In the genomic region with DNA sequence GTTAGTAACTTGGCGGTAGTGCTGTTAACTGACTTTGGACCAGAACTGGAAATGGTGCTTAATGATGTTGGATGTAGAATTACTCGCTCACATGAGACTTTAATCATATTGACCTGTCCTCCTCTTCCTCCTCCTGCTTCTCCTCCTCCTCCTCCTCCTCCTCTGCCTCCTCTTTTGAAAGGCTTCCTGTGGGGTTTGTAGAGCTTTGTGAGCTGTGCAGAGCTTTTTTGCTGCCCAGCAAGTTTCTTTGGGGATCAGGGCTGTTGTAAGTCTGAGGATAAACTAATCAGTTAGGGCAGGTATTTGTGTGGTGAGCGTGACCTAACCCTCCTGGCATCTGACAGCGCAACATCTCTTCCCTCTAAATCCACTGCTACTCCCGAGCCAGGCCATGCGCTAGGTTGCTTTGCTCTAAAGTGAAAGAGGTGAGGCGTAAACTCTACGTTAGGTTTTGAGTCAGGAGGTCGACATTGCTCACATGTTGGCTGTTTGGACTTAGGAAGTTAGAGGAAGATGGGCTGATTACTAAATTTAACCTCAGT, we compare ENCODE assay signal across 8 mouse cellular contexts. TPM values are rescaled to one million over a fixed set of nuclear protein-coding genes. Genes with fewer than 3 reads are reported as not detected.
DNase-seq lines count a peak whose midpoint lies in the region; ATAC-seq and TF ChIP-seq lines count a peak whose summit lies in the region.

No protein-coding gene starts in this region.

- DNase-seq in embryo, embryonic 10 days (ENCODE audit: low spot score), result peak; percentile 52
- no peak for DNase-seq in embryo, embryonic 9.5 days (ENCODE audit: extremely low spot score)
- no peak for DNase-seq in testis, postnatal 14 days (ENCODE audit: low spot score)
- DNase-seq in layer of hippocampus, postnatal 14 days (ENCODE audit: low spot score in 2 of 2), result no peak
- DNase-seq in thymus, adult 2 months, result no peak

- H3K27ac ChIP-seq in testis, adult 2 months (ENCODE audit: control insufficient read depth, insufficient read depth, low read depth, low read length), result peak overlapping the region; percentile 39; the same call in 1 of the 2 replicates
- H3K27ac ChIP-seq in intestine, embryonic 16.5 days (ENCODE audit: low read length), result peak overlapping the region; percentile 72
- no peak overlapping the region for H3K27ac ChIP-seq in thymus, adult 2 months (ENCODE audit: control insufficient read depth, insufficient read depth, low read length)

- no peaks in the 10 kb centered on the region for H3K27me3 ChIP-seq in testis, adult 2 months (ENCODE audit: control insufficient read depth, insufficient read depth, low read length)
- H3K27me3 ChIP-seq in intestine, embryonic 16.5 days (replicated peaks; ENCODE audit: control insufficient read depth, insufficient read depth, low read length), result no peaks in the 10 kb centered on the region
- H3K27me3 ChIP-seq in thymus, adult 2 months (ENCODE audit: control insufficient read depth, insufficient read depth, low read length), result no peaks in the 10 kb centered on the region

- peak overlapping the region; percentile 53; the same call in 1 of the 2 replicates for H3K4me2 ChIP-seq in intestine, embryonic 16.5 days (ENCODE audit: low read depth, low read length)

- H3K36me3 ChIP-seq in testis, adult 2 months (ENCODE audit: control insufficient read depth, insufficient read depth, low read length), result no peaks in the 10 kb centered on the region
- no peaks in the 10 kb centered on the region for H3K36me3 ChIP-seq in intestine, embryonic 16.5 days (ENCODE audit: control insufficient read depth, insufficient read depth, low read length)
- H3K36me3 ChIP-seq in thymus, adult 2 months (ENCODE audit: control insufficient read depth, insufficient read depth, low read length), result no peaks in the 10 kb centered on the region

- H3K4me3 ChIP-seq in testis, adult 2 months (ENCODE audit: control insufficient read depth, low read depth, low read length), result peak overlapping the region; percentile 85
- peak overlapping the region; percentile 1; the same call in 1 of the 2 replicates for H3K4me3 ChIP-seq in intestine, embryonic 16.5 days (ENCODE audit: low read length)
- H3K4me3 ChIP-seq in thymus, adult 2 months (ENCODE audit: control insufficient read depth, insufficient read depth, low read length), result no peak overlapping the region

- 50% methylated on average over 9 of the region's 9 CpGs for WGBS in intestine, embryonic 16.5 days
- 78% methylated on average over 9 of the region's 9 CpGs for WGBS in thymus, adult 2 months

- no peaks in the 10 kb centered on the region; the same call in 1 of the 2 replicates for H3K9me3 ChIP-seq in intestine, embryonic 16.5 days (ENCODE audit: control insufficient read depth, low read length)

- peaks cover 8% of the 10 kb centered on the region for H3K4me1 ChIP-seq in testis, adult 2 months (ENCODE audit: control insufficient read depth, insufficient read depth, low read length)
- H3K4me1 ChIP-seq in intestine, embryonic 16.5 days (ENCODE audit: control insufficient read depth, insufficient read depth, low read length), result peaks cover 48% of the 10 kb centered on the region
- H3K4me1 ChIP-seq in thymus, adult 2 months (replicated peaks; ENCODE audit: control insufficient read depth, insufficient read depth, low read length), result peaks cover 10% of the 10 kb centered on the region

- TF ChIP-seq CTCF in testis, adult 2 months (IDR thresholded peaks at IDR 0.05; ENCODE audit: control insufficient read depth, insufficient read depth, insufficient replicate concordance, low read depth, low read length), result no peak
- TF ChIP-seq CTCF in thymus, adult 2 months (IDR thresholded peaks at IDR 0.05; ENCODE audit: borderline replicate concordance, control insufficient read depth, extremely low read depth, insufficient read depth, low read length, poor library complexity), result no peak

- no peak for ATAC-seq in intestine, embryonic 16.5 days
- no peak for ATAC-seq in cerebellum, adult (ENCODE audit: insufficient number of reproducible peaks, low FRiP score, low TSS enrichment)

- no peak overlapping the region for H3K9ac ChIP-seq in intestine, embryonic 16.5 days (ENCODE audit: low read depth, low read length)

- no peak for TF ChIP-seq POLR2A in testis, adult 2 months (IDR thresholded peaks at IDR 0.05; ENCODE audit: control insufficient read depth, low read depth, low read length)
- TF ChIP-seq POLR2A in thymus, adult 2 months (IDR thresholded peaks at IDR 0.05; ENCODE audit: control insufficient read depth, extremely low read depth, insufficient read depth, low read length, poor library complexity), result no peak

RNA-seq across cellular contexts. Expression of a gene that starts 44.1 kb away (rescaled TPM):
- polyA plus RNA-seq in testis, adult 2 months (2012; rRNA removed), result 11.1 and 11.5 TPM in 2 replicates
- 56.8 and 60.7 TPM in 2 replicates for polyA plus RNA-seq in intestine, embryonic 16.5 days (2015; fragmentation: Nextera tagmentation; extraction: Ambion mirVana)
- total RNA-seq in layer of hippocampus, postnatal 14 days (2021), result 10 to 100 TPM in 1 of 2 experiments, 1 to 10 TPM in 1; 8.9 to 13.6 TPM
- polyA plus RNA-seq in thymus, adult 2 months (2012; rRNA removed), result 2.3 and 2.9 TPM in 2 replicates
